Mouse (Mus musculus): ENCODE results near the gene Iars2.

The Iars2 gene

GRCm38 (mm10) chr1:185279288-185279687 is 49.9 kb downstream of the Iars2 start:
- DNase-seq (ENCODE audit: low spot score), result no peak

- DNase-seq (ENCODE audit: low spot score), result no peak
Observed at GRCm38 (mm10) chr1:185277022-185277421, 52.2 kb downstream of the Iars2 start.

DNA sequence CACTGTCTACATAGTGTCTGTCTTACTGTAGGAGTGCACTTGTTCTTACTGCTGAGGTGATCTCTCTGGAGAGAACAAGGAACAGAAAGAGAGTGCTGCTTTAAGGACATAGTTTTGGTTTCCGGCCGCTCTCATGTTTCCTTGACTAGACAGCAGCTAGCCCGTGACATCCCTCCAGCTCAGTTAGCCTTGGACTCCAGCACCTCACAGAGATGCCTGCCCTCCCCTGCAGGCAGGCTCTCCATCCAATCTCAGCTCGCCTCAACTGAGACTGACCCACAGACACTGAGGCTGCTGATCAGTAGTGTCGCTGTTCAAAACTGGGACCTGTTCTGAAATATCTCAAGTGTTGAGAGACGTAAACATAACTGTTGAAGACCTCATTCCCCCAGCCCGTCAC is 53.2 kb downstream of the Iars2 start:
- no peak for DNase-seq (ENCODE audit: low spot score)

- DNase-seq (ENCODE audit: low spot score), result peak; percentile 21
Observed at GRCm38 (mm10) chr1:185274819-185275545, 54.2 kb downstream of the Iars2 start.

- no peak for DNase-seq (ENCODE audit: low spot score)
Observed at GRCm38 (mm10) chr1:185271373-185271772, 57.8 kb downstream of the Iars2 start.

DNA sequence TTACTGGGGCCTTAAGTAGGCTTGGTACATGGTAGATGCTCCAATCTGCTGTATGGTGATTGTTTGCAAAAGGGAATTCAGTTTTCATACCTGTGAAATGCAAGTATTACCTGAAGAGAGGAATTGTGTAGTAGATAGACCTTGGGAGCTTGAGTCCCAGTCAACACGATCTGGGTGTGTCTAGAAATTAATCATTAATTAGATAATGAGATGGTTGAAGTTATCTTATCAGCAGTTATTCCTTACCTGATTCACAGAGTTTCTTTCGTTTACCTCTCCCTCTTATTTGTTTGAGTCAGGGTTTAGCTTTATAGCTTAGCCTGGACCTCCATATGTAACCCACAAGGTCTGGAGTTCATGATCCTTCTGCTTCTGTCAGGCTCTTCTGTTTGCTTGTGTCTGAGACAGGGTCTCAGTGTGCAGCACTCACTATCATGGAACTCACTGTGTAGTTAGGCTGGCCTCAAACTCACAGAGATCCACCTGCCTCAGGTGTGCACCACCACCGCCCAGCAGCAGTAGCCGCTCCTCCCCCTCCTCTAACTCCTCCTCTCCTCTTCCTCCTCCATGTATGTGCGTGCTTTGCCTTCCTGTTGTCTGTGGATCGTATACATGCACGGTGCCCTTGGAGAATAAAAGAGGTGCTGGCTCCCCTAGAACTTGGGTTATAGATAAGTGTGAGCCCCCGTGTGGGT is 58.6 kb downstream of the Iars2 start:
- DNase-seq (ENCODE audit: low spot score), result no peak

- no peak for DNase-seq (ENCODE audit: low spot score)
Observed at GRCm38 (mm10) chr1:185268675-185269074, 60.5 kb downstream of the Iars2 start.

GRCm38 (mm10) chr1:185262565-185262964 is 66.6 kb downstream of the Iars2 start:
- no peak for DNase-seq (ENCODE audit: low spot score)

- no peak for DNase-seq (ENCODE audit: low spot score)
Observed at GRCm38 (mm10) chr1:185256753-185257152, 72.4 kb downstream of the Iars2 start.

GRCm38 (mm10) chr1:185255336-185255735 is 73.9 kb downstream of the Iars2 start:
- DNase-seq (ENCODE audit: low spot score), result no peak

- peak; percentile 26 for DNase-seq (ENCODE audit: low spot score)
Observed at GRCm38 (mm10) chr1:185253140-185253892, 75.9 kb downstream of the Iars2 start.

GRCm38 (mm10) chr1:185252351-185252750 is 76.8 kb downstream of the Iars2 start:
- no peak for DNase-seq (ENCODE audit: low spot score)

GRCm38 (mm10) chr1:185248728-185249127 is 80.5 kb downstream of the Iars2 start:
- no peak for DNase-seq (ENCODE audit: low spot score)

GRCm38 (mm10) chr1:185247429-185248085 is 81.6 kb downstream of the Iars2 start:
- no peak for DNase-seq (ENCODE audit: low spot score)

- no peak for DNase-seq (ENCODE audit: low spot score)
Observed at GRCm38 (mm10) chr1:185245456-185245855, 83.7 kb downstream of the Iars2 start.

GRCm38 (mm10) chr1:185243013-185243412 is 86.2 kb downstream of the Iars2 start:
- DNase-seq (ENCODE audit: low spot score), result no peak

GRCm38 (mm10) chr1:185236530-185236929 is 92.7 kb downstream of the Iars2 start:
- no peak for DNase-seq (ENCODE audit: low spot score)

- no peak for DNase-seq (ENCODE audit: low spot score)
Observed at GRCm38 (mm10) chr1:185235837-185236236, 93.4 kb downstream of the Iars2 start.

Measured in ovary, adult 18-20 months (tissue).